Comparison of ENCODE assay signal across 7 mouse cellular contexts in genomic region chr7:113850389-113850788, GRCm38 (mm10).
"Had no signal": no experiment of that assay in that cellular context is flagged by ENCODE, and none has a peak within 500 bp of the region (broad histone marks: within the 10 kb centered on the region; RNA-seq: fewer than 3 reads in every experiment).

No protein-coding gene starts in this region.

- DNase-seq: kidney, adult 11 months; kidney, postnatal 10 days; kidney, postnatal 4 days; lung, adult 18-20 months; retina, postnatal 1 day; thymus, adult 2 months; thymus, postnatal 25 days had no signal
